8 mouse cellular contexts compared by ENCODE assay signal in genomic region chr17:51811911-51812260, GRCm38 (mm10). TPM values are rescaled to one million over a fixed set of nuclear protein-coding genes. Genes with fewer than 3 reads are reported as not detected.
DNase-seq lines count a peak whose midpoint lies in the region; ATAC-seq lines count a peak whose summit lies in the region.

No protein-coding gene starts in this region.

- 0 out of 2 replicates have a peak, but pooled peaks cover 5% of the 10 kb centered on the region for H3K4me1 ChIP-seq in lung, embryonic 16.5 days (replicated peaks; ENCODE audit: control insufficient read depth, insufficient read depth, low read length)
- 0 out of 2 replicates have a peak, but pooled peaks cover 4% of the 10 kb centered on the region for H3K4me1 ChIP-seq in intestine, embryonic 15.5 days (replicated peaks)
- H3K4me1 ChIP-seq in neural tube, embryonic 12.5 days = peaks cover 5% of the 10 kb centered on the region; the same call in 1 of the 2 replicates

- peak overlapping the region; percentile 80 for H3K9ac ChIP-seq in lung, embryonic 16.5 days (ENCODE audit: low read length)
- H3K9ac ChIP-seq in intestine, embryonic 15.5 days = peak overlapping the region; percentile 70
- peak overlapping the region; percentile 94 for H3K9ac ChIP-seq in neural tube, embryonic 12.5 days

- peak overlapping the region; percentile 86 for H3K4me3 ChIP-seq in lung, embryonic 16.5 days (ENCODE audit: low read length)
- H3K4me3 ChIP-seq in intestine, embryonic 15.5 days (replicated peaks) = peak overlapping the region; percentile 79
- H3K4me3 ChIP-seq in neural tube, embryonic 12.5 days = peak overlapping the region; percentile 89

- peak overlapping the region; percentile 92 for H3K4me2 ChIP-seq in lung, embryonic 16.5 days (ENCODE audit: low read depth, low read length)
- H3K4me2 ChIP-seq in intestine, embryonic 15.5 days (replicated peaks) = peak overlapping the region; percentile 95
- peak overlapping the region; percentile 69 for H3K4me2 ChIP-seq in neural tube, embryonic 12.5 days (replicated peaks)

- peak; percentile 32 for DNase-seq in CD4-positive, CD25-positive, alpha-beta regulatory T cell, adult 2 months (ENCODE audit: low read depth, low spot score)
- DNase-seq in lung, postnatal 10 days = no peak
- no peak for DNase-seq in frontal cortex, postnatal 36 days (ENCODE audit: low spot score in 2 of 2)
- DNase-seq in left cerebral cortex, adult 11 months (ENCODE audit: low spot score) = no peak

- ATAC-seq in CD4-positive, CD25-positive, alpha-beta regulatory T cell, adult 4 months = no peak
- ATAC-seq in lung, embryonic 16.5 days (ENCODE audit: low read depth) = no peak
- no peak for ATAC-seq in intestine, embryonic 15.5 days
- ATAC-seq in neural tube, embryonic 12.5 days (ENCODE audit: low FRiP score, low read depth) = no peak

- no peak overlapping the region for H3K27ac ChIP-seq in lung, embryonic 16.5 days (ENCODE audit: low read length)
- no peak overlapping the region for H3K27ac ChIP-seq in intestine, embryonic 15.5 days
- no peak overlapping the region for H3K27ac ChIP-seq in neural tube, embryonic 12.5 days

- under 1% methylated on average over 11 of the region's 11 CpGs for WGBS in lung, embryonic 16.5 days
- WGBS in intestine, embryonic 15.5 days = 1% methylated on average over 11 of the region's 11 CpGs
- 0% methylated on average over 11 of the region's 11 CpGs for WGBS in neural tube, embryonic 12.5 days

- H3K36me3 ChIP-seq in lung, embryonic 16.5 days (ENCODE audit: control insufficient read depth, insufficient read depth, low read length) = no peaks in the 10 kb centered on the region
- H3K36me3 ChIP-seq in intestine, embryonic 15.5 days = no peaks in the 10 kb centered on the region
- 0 out of 2 replicates have a peak, but pooled peaks cover 5% of the 10 kb centered on the region for H3K36me3 ChIP-seq in neural tube, embryonic 12.5 days

- no peaks in the 10 kb centered on the region; the same call in 1 of the 2 replicates for H3K27me3 ChIP-seq in lung, embryonic 16.5 days (ENCODE audit: control insufficient read depth, insufficient read depth, low read depth, low read length)
- H3K27me3 ChIP-seq in intestine, embryonic 15.5 days (replicated peaks) = no peaks in the 10 kb centered on the region
- H3K27me3 ChIP-seq in neural tube, embryonic 12.5 days (replicated peaks) = no peaks in the 10 kb centered on the region

- no peaks in the 10 kb centered on the region for H3K9me3 ChIP-seq in lung, embryonic 16.5 days (ENCODE audit: control insufficient read depth, low read length)
- no peaks in the 10 kb centered on the region for H3K9me3 ChIP-seq in intestine, embryonic 15.5 days
- H3K9me3 ChIP-seq in neural tube, embryonic 12.5 days = no peaks in the 10 kb centered on the region

RNA-seq across cellular contexts. Expression of gene Satb1, which starts 21.2 kb away (rescaled TPM):
- polyA plus RNA-seq in CD4-positive, CD25-positive, alpha-beta regulatory T cell, adult 4 months (2017; shearing (Covaris generic)) = 10 to 100 TPM; 49.5 to 77.2 TPM
- 8.2 and 9.7 TPM in 2 replicates for polyA plus RNA-seq in lung, embryonic 16.5 days (2015; fragmentation: Nextera tagmentation; extraction: Ambion mirVana)
- 3.9 and 5.5 TPM in 2 replicates for polyA plus RNA-seq in intestine, embryonic 15.5 days (2015; fragmentation: Nextera tagmentation; extraction: Ambion mirVana)
- polyA plus RNA-seq in neural tube, embryonic 12.5 days (2016; fragmentation: Nextera tagmentation; extraction: Ambion mirVana) = 36.5 and 37.1 TPM in 2 replicates
